Mouse (Mus musculus) CD8-positive naive resting alpha-beta T cell, adult 57 days (primary cell): Measurements from ENCODE around the gene Ddx5. TPM values are rescaled to one million over a fixed set of nuclear protein-coding genes. Genes with fewer than 3 reads are reported as not detected.

Source experiments
- total RNA-seq: library from RNA; stranded (reverse); gene quantifications from one replicate; pipeline ENCODE4 v1.2.4, GENCODE M21; 2023

The Ddx5 gene
- total RNA-seq, result 2,692 TPM

GRCm38 (mm10) chr11:106788775-106789459 is at the start of gene Ddx5, which contains the start of gene Cep95:
Gene Ddx5 (minus strand): TSS chr11:106789185.
Gene Cep95 (plus strand): TSS chr11:106789252.

DNA sequence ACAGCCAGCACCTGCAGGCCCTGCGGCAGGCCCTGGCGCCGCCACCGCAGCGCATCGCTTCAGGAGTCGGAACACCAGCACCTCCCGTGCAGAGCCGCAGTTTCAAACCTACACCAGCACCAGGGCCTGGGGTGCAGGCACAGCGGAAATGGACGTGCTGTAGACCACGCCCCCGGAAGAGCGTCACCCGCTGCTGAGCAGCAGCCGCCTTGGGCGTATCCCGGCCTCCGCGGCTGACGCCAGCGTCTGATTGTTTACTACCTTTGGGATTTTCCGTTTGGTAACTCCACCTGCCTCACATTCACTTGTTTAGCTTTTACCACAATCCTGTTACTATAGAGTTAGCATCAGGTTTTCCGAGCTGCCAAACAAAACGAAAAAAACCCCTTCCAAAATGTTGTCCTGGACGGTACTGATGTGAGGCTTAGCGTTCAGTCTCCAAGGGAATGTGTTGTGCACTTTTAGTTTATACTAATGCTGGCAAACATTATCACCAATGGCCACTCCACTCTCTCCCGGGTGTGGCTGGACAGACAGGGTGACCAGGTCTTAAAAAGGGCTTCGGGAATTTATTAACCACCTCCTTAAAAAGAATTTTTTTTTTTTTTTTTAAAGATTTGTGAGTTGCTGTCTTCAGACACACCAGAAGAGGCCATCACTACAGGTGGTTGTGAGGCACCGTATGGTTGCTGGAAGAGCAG is 9.4 kb downstream of the Ddx5 start, which contains the start of gene Polg2:
TSS of gene Polg2 (minus strand) at position 150 of the 701 bp plus-strand sequence.

DNA sequence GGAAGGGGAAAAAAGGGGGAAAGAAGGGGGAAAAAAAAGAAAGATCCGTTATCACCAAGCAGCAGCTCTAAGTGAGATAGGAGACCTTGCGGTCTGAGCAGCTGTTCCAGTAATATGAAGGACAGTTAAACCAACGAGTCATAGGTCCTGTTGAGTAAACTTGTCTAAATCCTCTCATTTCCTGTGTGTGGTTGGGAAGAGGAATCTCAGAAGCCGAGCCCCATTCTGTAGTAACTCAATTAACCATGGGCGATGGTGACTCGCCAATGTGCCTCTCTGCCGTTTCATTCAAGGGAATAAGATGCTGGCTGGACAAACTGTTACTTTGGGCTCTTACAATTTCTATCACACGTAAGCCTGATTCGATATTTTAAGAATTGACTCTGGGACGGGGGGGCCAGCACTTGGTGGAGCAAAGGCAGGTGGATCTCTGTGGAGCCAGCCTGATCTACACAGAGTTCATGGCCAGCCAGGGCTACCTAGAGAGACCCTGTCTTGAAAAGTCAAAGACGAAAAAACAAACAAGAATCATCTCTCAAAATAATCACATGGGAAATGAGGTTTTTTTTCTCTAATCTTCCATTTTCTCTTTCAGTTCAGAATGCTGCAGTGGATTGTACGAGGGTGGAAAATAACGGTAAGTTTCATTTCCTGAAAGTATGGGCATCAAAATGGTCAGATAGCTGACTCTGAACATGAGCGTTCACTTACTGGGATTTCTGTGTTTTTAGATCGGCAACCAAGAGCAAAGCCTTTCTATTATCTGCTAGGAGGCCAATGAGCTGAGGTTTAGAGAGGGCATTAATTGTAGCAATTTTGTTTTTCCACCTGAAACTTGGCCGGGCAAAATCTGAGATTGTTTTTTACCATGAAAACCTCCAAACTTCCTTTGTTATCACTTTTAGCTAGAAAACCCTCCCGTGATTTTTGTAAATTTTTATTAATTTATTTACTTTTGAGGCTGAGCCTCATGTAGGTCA is 37.7 kb downstream of the Ddx5 start, which contains the start of gene Milr1:
TSS of gene Milr1 (plus strand) at position 188 of the 980 bp plus-strand sequence.

DNA sequence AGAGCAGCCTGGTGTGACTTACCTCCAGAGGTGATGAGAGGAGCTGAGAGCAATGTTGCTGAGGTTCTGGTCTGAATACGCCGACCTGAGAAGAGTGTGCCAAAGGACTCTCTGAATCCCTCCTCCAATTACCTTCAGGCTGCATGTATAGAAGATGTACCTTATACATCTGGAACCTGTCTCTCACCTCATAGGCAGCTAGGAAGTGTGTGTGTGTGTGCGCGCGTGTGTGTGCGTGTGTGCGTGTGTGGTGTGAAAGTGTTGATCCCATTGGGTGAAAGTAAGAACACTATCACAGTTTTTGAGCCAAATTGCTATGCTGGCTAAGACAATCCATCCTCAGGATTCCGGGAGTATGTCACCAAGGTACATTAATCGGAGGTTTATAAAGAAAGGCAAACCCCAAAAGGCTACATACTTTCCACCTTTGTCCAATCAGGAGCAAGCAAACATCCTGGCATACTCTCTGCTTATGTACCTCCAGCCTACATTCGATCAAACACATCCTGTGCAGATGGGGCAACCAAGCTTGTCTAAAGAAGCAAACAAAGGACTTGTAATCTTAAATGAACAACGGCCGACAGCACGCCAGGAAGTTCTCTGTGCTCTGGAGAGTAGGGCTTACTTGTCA is 38.7 kb downstream of the Ddx5 start, which contains the start of gene Pecam1:
TSS of gene Pecam1 (minus strand) at position 508 of the 631 bp plus-strand sequence.

Other genes starting within 250 kb of the Ddx5 start
- 44.7 TPM for gene Tex2, start 175.8 kb downstream of the Ddx5 start, total RNA-seq
- 145 TPM for gene Pecam1, start 38.6 kb downstream of the Ddx5 start, total RNA-seq
- 8.0 TPM for gene Milr1, start 38.0 kb downstream of the Ddx5 start, total RNA-seq
- 87.1 TPM for gene Polg2, start 9.6 kb downstream of the Ddx5 start, total RNA-seq
- 35.0 TPM for gene Cep95, start 67 bp upstream of the Ddx5 start, total RNA-seq
- gene Smurf2, start 131.5 kb upstream of the Ddx5 start, total RNA-seq, result 51.3 TPM
- 10.6 TPM for gene Kpna2, start 210.4 kb upstream of the Ddx5 start, total RNA-seq
- 0.31 TPM for gene 1810010H24Rik, start 236.5 kb upstream of the Ddx5 start, total RNA-seq